Mouse (Mus musculus) liver, embryonic 15.5 days (tissue): ENCODE measurements around the gene Itga3. TPM values are rescaled to one million over a fixed set of nuclear protein-coding genes. Genes with fewer than 3 reads are reported as not detected.
A peak's percentile ranks its signal among the peaks of the same experiment; 100 is the strongest.

Experiments used
- ATAC-seq: fragments of 200-750 bp; cut with Nextera tagmentation; 2 replicates; pipeline ENCODE4 v1.8.0; 2017; ENCODE audit warnings: moderate number of reproducible peaks, mild to moderate bottlenecking, moderate library complexity; ENCODE audit not compliant: insufficient read depth
- H3K27ac ChIP-seq: fragments of 300-500 bp; sonication (generic); replicated peaks from 2 replicates; pipeline ENCODE4 v1.5.1; 2015; ENCODE audit warnings: mild to moderate bottlenecking, inconsistent platforms
- H3K27me3 ChIP-seq: fragments of 300-500 bp; sonication (generic); 2 replicates; pipeline ENCODE4 v1.6.1; 2015; ENCODE audit warnings: mild to moderate bottlenecking, inconsistent platforms
- H3K36me3 ChIP-seq: fragments of 300-500 bp; sonication (generic); replicated peaks from 2 replicates; pipeline ENCODE4 v1.6.1; 2015; ENCODE audit warnings: moderate library complexity, mild to moderate bottlenecking, inconsistent platforms
- H3K4me1 ChIP-seq: fragments of 300-500 bp; sonication (generic); replicated peaks from 2 replicates; pipeline ENCODE4 v1.6.1; 2015; ENCODE audit warnings: inconsistent platforms
- H3K4me2 ChIP-seq: fragments of 300-500 bp; sonication (generic); 2 replicates; pipeline ENCODE4 v1.6.1; 2015; ENCODE audit warnings: moderate library complexity, mild to moderate bottlenecking, inconsistent platforms
- H3K4me3 ChIP-seq: fragments of 300-500 bp; sonication (generic); replicated peaks from 2 replicates; pipeline ENCODE4 v1.5.1; 2015; ENCODE audit warnings: mild to moderate bottlenecking, inconsistent platforms
- H3K9ac ChIP-seq: fragments of 300-500 bp; sonication (generic); 2 replicates; pipeline ENCODE4 v1.6.1; 2015; ENCODE audit warnings: moderate library complexity, mild to moderate bottlenecking, inconsistent platforms
- H3K9me3 ChIP-seq: fragments of 300-500 bp; sonication (generic); replicated peaks from 2 replicates; pipeline ENCODE4 v1.6.1; 2016; ENCODE audit warnings: inconsistent platforms
- WGBS: fragments of 180-500 bp; shearing (Covaris S2); methylation state at CpG from one replicate; pipeline ENCODE4 v1.1.7; 2015; ENCODE audit warnings: mixed read lengths; ENCODE audit not compliant: insufficient replicate concordance; 5-methylcytosine and 5-hydroxymethylcytosine counted together
- polyA plus RNA-seq: library from polyadenylated mRNA; unstranded; fragments of >200 nt; fragmentation: Nextera tagmentation; extraction: Ambion mirVana; gene quantifications from 2 replicates; pipeline ENCODE4 v1.2.1, GENCODE M21; 2015

Gene Itga3
- polyA plus RNA-seq, 1 experiment from 2014 or later: 2.0 TPM

- Histone ChIP-seq H3K27ac (no peak overlapping the region), H3K36me3 (peaks cover 80% of the 10 kb centered on the region), H3K4me2 (no peak overlapping the region), H3K9me3 (no peaks in the 10 kb centered on the region), H3K27me3 (no peaks in the 10 kb centered on the region), H3K4me3 (no peak overlapping the region), H3K9ac (no peak overlapping the region), H3K4me1 (peaks cover 95% of the 10 kb centered on the region)
- no peak for ATAC-seq
- WGBS: 88% methylated on average over 8 of the region's 8 CpGs
Measured at GRCm38 (mm10) chr11:95002705-95003104, 73.9 kb downstream of the Itga3 start.

- H3K4me1 ChIP-seq: peaks cover 95% of the 10 kb centered on the region
- no peak overlapping the region for H3K9ac ChIP-seq
- no peak for ATAC-seq
- H3K9me3 ChIP-seq: no peaks in the 10 kb centered on the region
- H3K27me3 ChIP-seq: no peaks in the 10 kb centered on the region
- H3K27ac ChIP-seq: peak overlapping the region; percentile 30
- no peak overlapping the region for H3K4me3 ChIP-seq
- 85% methylated on average over 21 of the region's 21 CpGs for WGBS
- peaks cover 88% of the 10 kb centered on the region for H3K36me3 ChIP-seq
- no peak overlapping the region for H3K4me2 ChIP-seq
Measured at GRCm38 (mm10) chr11:95001584-95002347, 74.8 kb downstream of the Itga3 start.

- Histone ChIP-seq H3K9ac (peak overlapping the region; percentile 18; the same call in 1 of the 2 replicates), H3K27me3 (no peaks in the 10 kb centered on the region), H3K9me3 (no peaks in the 10 kb centered on the region), H3K4me1 (peaks cover 95% of the 10 kb centered on the region), H3K4me2 (peak overlapping the region; percentile 97), H3K27ac (peak overlapping the region; percentile 68), H3K36me3 (peaks cover 95% of the 10 kb centered on the region), H3K4me3 (no peak overlapping the region)
- 3% methylated on average over 8 of the region's 8 CpGs for WGBS
- ATAC-seq: peak; percentile 20; the same call in 1 of the 2 replicates
Measured at GRCm38 (mm10) chr11:95001058-95001457, 75.5 kb downstream of the Itga3 start.

GRCm38 (mm10) chr11:95000548-95000947, 76.1 kb downstream of the Itga3 start:
- WGBS: 14% methylated on average over 4 of the region's 4 CpGs
- H3K27me3 ChIP-seq: no peaks in the 10 kb centered on the region
- H3K4me3 ChIP-seq: no peak overlapping the region
- H3K4me1 ChIP-seq: peaks cover 95% of the 10 kb centered on the region
- no peak for ATAC-seq
- H3K9me3 ChIP-seq: no peaks in the 10 kb centered on the region
- peak overlapping the region; percentile 68 for H3K27ac ChIP-seq
- H3K36me3 ChIP-seq: peaks cover 90% of the 10 kb centered on the region
- peak overlapping the region; percentile 18; the same call in 1 of the 2 replicates for H3K9ac ChIP-seq
- H3K4me2 ChIP-seq: peak overlapping the region; percentile 97

- Histone ChIP-seq H3K9ac (peak overlapping the region; percentile 18; the same call in 1 of the 2 replicates), H3K4me3 (no peak overlapping the region), H3K36me3 (peaks cover 86% of the 10 kb centered on the region), H3K4me2 (peak overlapping the region; percentile 97), H3K4me1 (peaks cover 95% of the 10 kb centered on the region), H3K27ac (peak overlapping the region; percentile 68), H3K27me3 (no peaks in the 10 kb centered on the region), H3K9me3 (no peaks in the 10 kb centered on the region)
- ATAC-seq: no peak
- WGBS: 67% methylated on average over 8 of the region's 8 CpGs
Measured at GRCm38 (mm10) chr11:95000128-95000527, 76.5 kb downstream of the Itga3 start.

GRCm38 (mm10) chr11:94998041-94998531, 78.5 kb downstream of the Itga3 start:
- H3K9ac ChIP-seq: peak overlapping the region; percentile 61
- peak overlapping the region; percentile 97 for H3K4me2 ChIP-seq
- peak overlapping the region; percentile 90 for H3K27ac ChIP-seq
- peak; percentile 60 for ATAC-seq
- H3K4me3 ChIP-seq: peak overlapping the region; percentile 56
- H3K9me3 ChIP-seq: no peaks in the 10 kb centered on the region
- H3K36me3 ChIP-seq: peaks cover 66% of the 10 kb centered on the region
- peaks cover 100% of the 10 kb centered on the region for H3K4me1 ChIP-seq
- 41% methylated on average over 16 of the region's 16 CpGs for WGBS
- H3K27me3 ChIP-seq: no peaks in the 10 kb centered on the region

- peaks cover 62% of the 10 kb centered on the region for H3K36me3 ChIP-seq
- H3K4me3 ChIP-seq: peak overlapping the region; percentile 56
- peak overlapping the region; percentile 61 for H3K9ac ChIP-seq
- H3K4me1 ChIP-seq: peaks cover 100% of the 10 kb centered on the region
- peak overlapping the region; percentile 90 for H3K27ac ChIP-seq
- no peaks in the 10 kb centered on the region for H3K27me3 ChIP-seq
- ATAC-seq: peak; percentile 93
- H3K4me2 ChIP-seq: peak overlapping the region; percentile 97
- H3K9me3 ChIP-seq: no peaks in the 10 kb centered on the region
- WGBS: 10% methylated on average over 5 of the region's 5 CpGs
Measured at GRCm38 (mm10) chr11:94997596-94997995, 79.0 kb downstream of the Itga3 start.

GRCm38 (mm10) chr11:94996984-94997383, 79.6 kb downstream of the Itga3 start:
- H3K27me3 ChIP-seq: no peaks in the 10 kb centered on the region
- peaks cover 55% of the 10 kb centered on the region for H3K36me3 ChIP-seq
- 55% methylated on average over 6 of the region's 6 CpGs for WGBS
- H3K4me2 ChIP-seq: peak overlapping the region; percentile 97
- H3K9ac ChIP-seq: peak overlapping the region; percentile 61; the same call in 1 of the 2 replicates
- H3K27ac ChIP-seq: peak overlapping the region; percentile 90
- no peak for ATAC-seq
- peak overlapping the region; percentile 56; the same call in 1 of the 2 replicates for H3K4me3 ChIP-seq
- no peaks in the 10 kb centered on the region for H3K9me3 ChIP-seq
- H3K4me1 ChIP-seq: peaks cover 100% of the 10 kb centered on the region

- Histone ChIP-seq H3K9me3 (no peaks in the 10 kb centered on the region), H3K4me2 (peak overlapping the region; percentile 97), H3K27me3 (no peaks in the 10 kb centered on the region), H3K4me3 (peak overlapping the region; percentile 89; the same call in 1 of the 2 replicates), H3K36me3 (peaks cover 48% of the 10 kb centered on the region), H3K9ac (peak overlapping the region; percentile 94; the same call in 1 of the 2 replicates), H3K4me1 (peaks cover 99% of the 10 kb centered on the region), H3K27ac (peak overlapping the region; percentile 90)
- no peak for ATAC-seq
- WGBS: 77% methylated on average over 8 of the region's 8 CpGs
Measured at GRCm38 (mm10) chr11:94996101-94996500, 80.5 kb downstream of the Itga3 start.

- Histone ChIP-seq H3K4me1 (peaks cover 95% of the 10 kb centered on the region), H3K4me2 (peak overlapping the region; percentile 97), H3K4me3 (peak overlapping the region; percentile 89), H3K9ac (peak overlapping the region; percentile 94), H3K27me3 (no peaks in the 10 kb centered on the region), H3K9me3 (no peaks in the 10 kb centered on the region), H3K36me3 (peaks cover 39% of the 10 kb centered on the region), H3K27ac (peak overlapping the region; percentile 90)
- WGBS: 45% methylated on average over 11 of the region's 11 CpGs
- ATAC-seq: no peak
Measured at GRCm38 (mm10) chr11:94994947-94995772, 81.4 kb downstream of the Itga3 start.
